Mouse (Mus musculus) ES-E14 (cell line): ENCODE measurements around the gene Abca2.

Experiments used
- CHD2 ChIP-seq: IDR thresholded peaks from 2 replicates; pipeline ENCODE4 v1.6.1; 2014; ENCODE audit warnings: mild to moderate bottlenecking, low read depth, low read length, inconsistent platforms
- MAFK ChIP-seq: IDR thresholded peaks from 2 replicates; pipeline ENCODE4 v1.6.1; 2014; ENCODE audit warnings: mild to moderate bottlenecking, low read depth, low read length, inconsistent platforms; ENCODE audit not compliant: insufficient read depth
- ZNF384 ChIP-seq: IDR thresholded peaks from 2 replicates; pipeline ENCODE4 v1.6.1; 2012; ENCODE audit warnings: low read depth, low read length, inconsistent platforms

- TF ChIP-seq CHD2, result no peak
- no peak for TF ChIP-seq ZNF384
- no peak for TF ChIP-seq MAFK
Observed at GRCm38 (mm10) chr2:25487965-25488670, 59.6 kb downstream of the Abca2 start.
